Mouse (Mus musculus): ENCODE data around the gene Kcnmb4. TPM values are rescaled to one million over a fixed set of nuclear protein-coding genes. Genes with fewer than 3 reads are reported as not detected.

Gene Kcnmb4
- polyA plus RNA-seq, 1 experiment from 2014 or later: not detected

Other genes starting within 250 kb of the Kcnmb4 start
- not detected in 3 replicates for gene Ptprb, start 198.4 kb downstream of the Kcnmb4 start, polyA plus RNA-seq (2018)
- 35.6 to 51.4 TPM (median 39.4 TPM) in 3 replicates for gene Cnot2, start 107.6 kb upstream of the Kcnmb4 start, polyA plus RNA-seq (2018)

Data from macrophage (primary cell).